Mouse (Mus musculus) C2C12 (cell line): ENCODE results near the gene Grhl1. TPM values are rescaled to one million over a fixed set of nuclear protein-coding genes. Genes with fewer than 3 reads are reported as not detected.

Source experiments
- H3K27me3 ChIP-seq: one replicate; pipeline ENCODE4 v1.6.1; 2011; ENCODE audit not compliant: control insufficient read depth, insufficient read depth, insufficient read length
- H3K36me3 ChIP-seq: one replicate; pipeline ENCODE4 v1.6.1; 2011; ENCODE audit not compliant: control insufficient read depth, insufficient read depth
- H3K4me3 ChIP-seq: one replicate; pipeline ENCODE4 v1.5.1; 2011; ENCODE audit warnings: mild to moderate bottlenecking, control low read depth; ENCODE audit not compliant: poor library complexity, insufficient read depth, severe bottlenecking
- H3K79me2 ChIP-seq: one replicate; pipeline ENCODE4 v1.6.1; 2011; ENCODE audit not compliant: control insufficient read depth, insufficient read depth
- H3K79me3 ChIP-seq: one replicate; pipeline ENCODE4 v1.6.1; 2011; ENCODE audit warnings: low read depth, control low read depth
- H3ac ChIP-seq: one replicate; pipeline ENCODE3; 2011; ENCODE audit warnings: low read depth; ENCODE audit not compliant: control insufficient read depth, insufficient read length
- CEBPB ChIP-seq: IDR thresholded peaks from one replicate; pipeline ENCODE4 v1.6.1; 2011; ENCODE audit warnings: low read depth, mild to moderate bottlenecking, control low read depth, moderate library complexity
- CTCF ChIP-seq: IDR thresholded peaks from one replicate; pipeline ENCODE4 v1.5.1; 2011; ENCODE audit not compliant: control insufficient read depth, insufficient read depth, insufficient read length
- FOSL1 ChIP-seq: IDR thresholded peaks from one replicate; pipeline ENCODE4 v1.8.0; 2011; ENCODE audit warnings: mild to moderate bottlenecking, low read length; ENCODE audit not compliant: poor library complexity, insufficient read depth, severe bottlenecking
- MAX ChIP-seq: IDR thresholded peaks from one replicate; pipeline ENCODE4 v1.6.1; 2011; ENCODE audit warnings: mild to moderate bottlenecking, control low read depth
- MYOD1 ChIP-seq: IDR thresholded peaks from one replicate; pipeline ENCODE4 v1.6.1; 2011; ENCODE audit warnings: low read depth; ENCODE audit not compliant: control insufficient read depth, insufficient read length
- MYOG ChIP-seq: IDR thresholded peaks from one replicate; pipeline ENCODE4 v1.6.1; 2011; ENCODE audit not compliant: control insufficient read depth, insufficient read length; ENCODE audit errors: extremely low read depth
- USF1 ChIP-seq: IDR thresholded peaks from one replicate; pipeline ENCODE4 v1.6.1; 2011; ENCODE audit warnings: low read depth, mild to moderate bottlenecking, control low read depth, moderate library complexity
- polyA plus RNA-seq: library from polyadenylated mRNA; unstranded; fragments of >200 nt; fragmentation: generic; extraction: Trizol; gene quantifications from one replicate; pipeline ENCODE4 v1.2.1, GENCODE M21; 2012; ENCODE audit warnings: missing spikeins

Gene Grhl1
- polyA plus RNA-seq, 1 experiment = 0.20 TPM

DNA sequence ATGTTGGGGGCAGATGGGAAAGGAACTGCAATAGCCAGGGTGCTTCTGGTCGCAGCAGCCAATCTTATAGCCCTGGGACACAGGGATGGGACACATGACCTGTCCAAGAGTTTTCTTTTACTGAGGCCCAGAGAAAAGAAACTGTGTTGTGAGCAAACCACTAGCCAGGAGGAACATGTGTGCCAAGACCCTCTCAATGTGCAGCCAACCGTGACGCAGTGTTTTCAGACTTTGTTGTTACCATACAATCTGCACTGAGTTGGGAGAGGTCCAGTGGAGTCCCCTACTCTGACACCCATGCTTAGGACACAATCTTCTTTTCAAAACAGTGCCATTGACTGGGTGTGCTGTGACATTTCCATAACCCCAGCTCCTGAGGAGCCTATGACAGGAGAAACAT is 4.5 kb upstream of the Grhl1 start:
- no peaks in the 10 kb centered on the region for H3K79me2 ChIP-seq
- no peak overlapping the region for H3ac ChIP-seq

DNA sequence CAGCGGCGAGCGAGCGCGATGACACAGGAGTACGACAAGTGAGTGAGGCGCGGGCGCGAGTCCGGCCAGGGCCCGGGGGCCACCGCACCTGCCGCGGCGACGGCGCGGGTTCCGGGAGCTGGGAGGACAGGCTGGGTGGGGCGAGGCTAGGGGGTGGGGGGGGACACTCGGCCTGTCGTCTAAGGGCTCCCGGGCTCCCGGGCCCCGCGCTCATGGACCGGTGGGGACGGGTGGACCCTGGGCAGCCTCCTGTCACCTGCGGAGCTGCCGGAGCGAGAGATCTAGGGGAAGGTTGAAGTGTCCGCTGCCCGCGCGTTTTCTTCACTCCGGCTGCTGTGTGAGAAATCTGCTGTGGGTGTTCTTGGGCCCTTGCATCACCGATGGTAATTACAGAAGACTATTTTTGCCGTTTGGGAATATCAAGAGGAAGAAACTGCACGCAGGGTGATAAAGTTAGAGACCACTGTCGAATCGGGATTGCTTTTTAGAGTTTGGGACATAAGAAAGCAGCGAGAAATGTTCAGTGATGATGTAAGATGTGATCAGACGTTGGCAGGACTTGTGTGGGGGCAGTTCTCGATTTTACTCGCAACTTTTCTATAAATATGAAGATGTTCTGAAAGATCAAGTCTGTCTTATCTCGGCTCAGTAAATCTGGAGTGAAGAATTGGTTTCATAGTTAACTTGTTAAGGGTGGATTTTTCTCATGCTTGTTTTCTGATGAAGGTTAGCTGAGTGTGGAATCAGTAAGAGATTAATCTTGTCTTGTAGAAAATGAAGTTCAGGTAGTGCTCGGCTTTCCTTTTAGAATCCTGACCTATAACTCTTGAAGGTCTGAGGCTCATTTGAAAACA is 565 bp downstream of the Grhl1 start:
- TF ChIP-seq FOSL1 (no peak), CEBPB (no peak), CTCF (no peak), MAX (no peak), USF1 (no peak), MYOD1 (no peak), MYOG (no peak)
- peak overlapping the region; percentile 36 for H3ac ChIP-seq
- H3K27me3 ChIP-seq = no peaks in the 10 kb centered on the region
- no peaks in the 10 kb centered on the region for H3K79me3 ChIP-seq
- peak overlapping the region; percentile 14 for H3K4me3 ChIP-seq
- H3K36me3 ChIP-seq = no peaks in the 10 kb centered on the region
- no peaks in the 10 kb centered on the region for H3K79me2 ChIP-seq

More for the DNA sequence above, 4.5 kb upstream of the Grhl1 start:
- no peaks in the 10 kb centered on the region for H3K36me3 ChIP-seq
- no peaks in the 10 kb centered on the region for H3K27me3 ChIP-seq
- H3K79me3 ChIP-seq = no peaks in the 10 kb centered on the region
- TF ChIP-seq FOSL1 = no peak
- no peak for TF ChIP-seq CTCF
- TF ChIP-seq MYOG = no peak
- no peak for TF ChIP-seq MYOD1
- TF ChIP-seq CEBPB = no peak
- TF ChIP-seq USF1 = no peak
- no peak for TF ChIP-seq MAX
- no peak overlapping the region for H3K4me3 ChIP-seq

DNA sequence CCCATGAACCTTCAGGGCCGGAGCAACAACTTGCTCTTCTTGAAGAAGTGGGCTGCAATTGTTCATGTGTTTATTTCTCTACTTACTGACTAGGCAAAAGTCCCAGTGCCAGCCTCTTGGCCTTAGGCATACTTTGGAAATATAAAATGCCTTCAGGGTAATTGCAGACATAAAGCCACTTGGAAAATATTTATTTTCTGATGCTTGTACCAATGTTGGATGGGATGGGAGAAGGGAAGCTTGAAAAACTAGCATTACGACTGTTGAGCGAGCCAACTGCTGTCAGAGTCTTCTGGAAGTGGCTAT is 1.1 kb downstream of the Grhl1 start:
- H3K27me3 ChIP-seq = no peaks in the 10 kb centered on the region
- H3K4me3 ChIP-seq = no peak overlapping the region
- H3K79me3 ChIP-seq = no peaks in the 10 kb centered on the region
- no peak overlapping the region for H3ac ChIP-seq
- TF ChIP-seq CTCF = no peak
- no peak for TF ChIP-seq MYOG
- TF ChIP-seq FOSL1 = no peak
- TF ChIP-seq MAX = no peak
- no peak for TF ChIP-seq CEBPB
- no peak for TF ChIP-seq MYOD1
- no peak for TF ChIP-seq USF1
- no peaks in the 10 kb centered on the region for H3K36me3 ChIP-seq
- H3K79me2 ChIP-seq = no peaks in the 10 kb centered on the region

DNA sequence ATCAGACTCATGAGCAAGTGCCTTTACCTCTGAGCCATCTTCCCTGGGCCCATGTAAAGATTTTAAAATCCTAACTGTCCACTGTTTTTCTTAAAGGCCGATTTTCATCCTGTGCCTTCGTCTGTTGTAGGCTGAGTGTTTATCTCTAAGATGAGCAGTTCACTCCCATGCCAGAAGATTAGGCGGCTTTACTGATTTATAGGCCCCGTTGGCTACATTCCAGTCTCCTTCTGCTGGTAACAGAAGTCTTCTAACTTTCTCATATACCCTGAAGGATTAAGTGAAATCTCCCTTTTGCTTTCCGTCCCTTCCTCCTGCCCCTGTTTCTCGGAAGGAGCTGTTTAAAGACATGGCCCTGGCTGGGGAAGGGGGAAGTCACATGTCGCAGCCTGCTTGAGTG is 2.8 kb downstream of the Grhl1 start:
- Histone ChIP-seq H3K36me3 (no peaks in the 10 kb centered on the region), H3K79me3 (no peaks in the 10 kb centered on the region), H3K4me3 (no peak overlapping the region), H3K79me2 (no peaks in the 10 kb centered on the region), H3K27me3 (no peaks in the 10 kb centered on the region), H3ac (no peak overlapping the region)
- TF ChIP-seq MYOD1 = no peak
- no peak for TF ChIP-seq USF1
- no peak for TF ChIP-seq MAX
- no peak for TF ChIP-seq CEBPB
- no peak for TF ChIP-seq MYOG

DNA sequence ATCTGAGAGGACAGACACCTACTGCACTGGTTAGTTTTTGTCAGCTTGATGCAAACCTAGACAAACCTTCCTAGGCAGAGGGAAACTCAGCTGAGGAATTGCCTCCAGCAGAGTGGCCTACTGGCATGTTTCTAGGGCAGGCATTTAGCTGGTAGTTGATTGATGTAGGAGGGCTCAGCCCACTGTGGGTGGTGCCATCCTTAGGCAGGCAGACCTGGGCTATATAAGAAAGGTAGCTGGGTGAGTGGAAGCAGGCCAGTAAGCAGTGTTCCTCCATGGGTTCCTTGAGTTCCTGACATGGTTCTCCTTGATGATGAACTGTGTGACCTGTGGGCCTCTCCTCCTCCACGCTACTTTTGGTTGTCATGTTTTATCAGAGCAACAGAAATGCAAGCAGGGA is 8.4 kb downstream of the Grhl1 start:
- Histone ChIP-seq H3K27me3 (no peaks in the 10 kb centered on the region), H3ac (no peak overlapping the region), H3K36me3 (no peaks in the 10 kb centered on the region), H3K4me3 (no peak overlapping the region), H3K79me3 (no peaks in the 10 kb centered on the region), H3K79me2 (no peaks in the 10 kb centered on the region)
- TF ChIP-seq FOSL1 (no peak), CTCF (no peak), CEBPB (no peak), MYOD1 (no peak), MAX (no peak), USF1 (no peak), MYOG (no peak)

DNA sequence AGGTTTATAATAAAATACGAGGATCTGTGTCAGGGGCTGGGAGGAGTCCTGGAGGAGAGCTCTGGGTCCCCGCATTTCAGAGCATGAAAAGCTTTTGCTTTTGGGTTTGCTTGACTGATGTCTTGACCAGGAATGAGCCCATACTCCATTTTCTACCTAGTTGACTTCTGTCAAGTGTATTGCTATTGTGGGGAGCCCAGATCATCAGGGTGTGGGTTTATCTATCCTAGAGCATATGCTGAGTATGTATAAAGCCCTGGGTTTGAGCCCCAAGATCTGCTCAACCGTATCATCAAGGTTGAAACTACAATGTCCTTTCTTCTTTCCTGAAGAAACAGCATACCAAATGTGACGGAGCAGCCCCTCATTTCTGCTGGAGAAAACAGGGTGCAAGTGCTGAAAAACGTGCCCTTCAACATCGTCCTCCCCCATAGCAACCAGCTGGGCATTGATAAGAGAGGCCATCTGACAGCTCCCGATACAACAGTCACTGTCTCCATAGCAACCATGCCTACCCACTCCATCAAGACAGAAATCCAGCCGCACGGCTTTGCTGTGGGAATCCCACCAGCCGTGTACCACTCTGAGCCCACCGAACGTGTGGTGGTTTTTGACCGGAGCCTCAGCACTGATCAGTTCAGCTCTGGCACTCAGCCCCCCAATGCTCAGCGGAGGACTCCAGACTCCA is 9.1 kb downstream of the Grhl1 start:
- no peak overlapping the region for H3K4me3 ChIP-seq
- H3K27me3 ChIP-seq = no peaks in the 10 kb centered on the region
- H3K79me2 ChIP-seq = no peaks in the 10 kb centered on the region
- H3K36me3 ChIP-seq = no peaks in the 10 kb centered on the region
- no peak for TF ChIP-seq FOSL1
- TF ChIP-seq CTCF = no peak
- no peak for TF ChIP-seq MYOG
- TF ChIP-seq MYOD1 = no peak
- no peak for TF ChIP-seq CEBPB
- TF ChIP-seq USF1 = no peak
- TF ChIP-seq MAX = no peak
- H3K79me3 ChIP-seq = no peaks in the 10 kb centered on the region
- H3ac ChIP-seq = no peak overlapping the region
